Mouse (Mus musculus): ENCODE measurements around the gene Itgav.
A peak's percentile ranks its signal among the peaks of the same experiment; 100 is the strongest.

Gene Itgav

GRCm38 (mm10) chr2:83825161-83825560, 101.0 kb downstream of the Itgav start:
- DNase-seq, result peak in 1 of 2 experiments; percentile 55

- DNase-seq, result no peak
These were observed 104.8 kb downstream of the Itgav start for GRCm38 (mm10) chr2:83828895-83829539.

GRCm38 (mm10) chr2:83832903-83833302, 108.7 kb downstream of the Itgav start:
- DNase-seq, result no peak

GRCm38 (mm10) chr2:83835313-83836070, 111.3 kb downstream of the Itgav start:
- DNase-seq, result no peak

GRCm38 (mm10) chr2:83848495-83848894, 124.3 kb downstream of the Itgav start:
- no peak for DNase-seq

GRCm38 (mm10) chr2:83853423-83853822, 129.2 kb downstream of the Itgav start:
- DNase-seq, result no peak

GRCm38 (mm10) chr2:83856236-83856635, 132.0 kb downstream of the Itgav start:
- no peak for DNase-seq

Measured in cerebellum, postnatal 25 days (tissue).